ENCODE assay signal across 20 mouse cellular contexts in the genomic region with DNA sequence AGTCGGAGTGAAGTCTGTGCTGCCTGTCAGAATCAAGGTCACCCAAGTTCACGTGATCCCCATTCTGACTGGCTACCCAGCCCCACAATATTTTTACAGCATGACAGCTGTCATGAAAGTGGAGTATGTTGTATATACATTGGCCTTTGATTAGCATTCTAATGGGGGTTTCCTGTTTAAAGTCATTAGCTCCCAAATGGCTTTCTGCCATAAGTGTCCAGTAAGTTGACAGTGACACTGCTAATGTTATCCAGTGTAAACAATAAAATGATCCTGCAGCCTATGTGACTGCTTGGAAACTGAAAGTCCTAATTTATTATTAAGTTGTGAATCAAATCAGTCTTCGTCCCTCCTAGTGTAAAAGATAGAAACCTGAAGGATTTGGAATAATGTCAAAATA. TPM values are rescaled to one million over a fixed set of nuclear protein-coding genes. Genes with fewer than 3 reads are reported as not detected.
"Had no signal": no experiment of that assay in that cellular context is flagged by ENCODE, and none has a peak within 500 bp of the region (broad histone marks: within the 10 kb centered on the region; RNA-seq: fewer than 3 reads in every experiment).

No protein-coding gene starts in this region.

- H3K27me3 ChIP-seq: liver, embryonic 13.5 days; midbrain, embryonic 13.5 days; neural tube, embryonic 12.5 days; neural tube, embryonic 15.5 days had no signal

- DNase-seq: kidney, adult 8-10 months; kidney, postnatal 10 days; kidney, postnatal 36 days; layer of hippocampus, postnatal 36 days; liver, embryonic 13.5 days; right cerebral cortex, adult 18-20 months; right cerebral cortex, postnatal 14 days; right cerebral cortex, postnatal 4 days; thymus, adult 2 months; thymus, postnatal 14 days; thymus, postnatal 4 days had no signal

- H3K9ac ChIP-seq: liver, embryonic 13.5 days; neural tube, embryonic 12.5 days; neural tube, embryonic 15.5 days had no signal

- H3K4me3 ChIP-seq: left cerebral cortex, adult 2 months; liver, embryonic 13.5 days; megakaryocyte, embryonic 14.5 days; midbrain, embryonic 10.5 days; midbrain, embryonic 13.5 days; neural tube, embryonic 12.5 days; neural tube, embryonic 15.5 days had no signal

- H3K4me1 ChIP-seq: neural tube, embryonic 12.5 days; neural tube, embryonic 15.5 days had no signal

- ATAC-seq: intestine, postnatal 0 days; midbrain, embryonic 13.5 days had no signal

- H3K9me3 ChIP-seq: liver, embryonic 13.5 days; midbrain, embryonic 10.5 days; midbrain, embryonic 13.5 days; neural tube, embryonic 12.5 days; neural tube, embryonic 15.5 days had no signal

- H3K4me2 ChIP-seq: liver, embryonic 13.5 days; midbrain, embryonic 13.5 days; neural tube, embryonic 12.5 days; neural tube, embryonic 15.5 days had no signal

- H3K36me3 ChIP-seq: liver, embryonic 13.5 days; midbrain, embryonic 10.5 days; midbrain, embryonic 13.5 days; neural tube, embryonic 12.5 days; neural tube, embryonic 15.5 days had no signal

- H3K27ac ChIP-seq: left cerebral cortex, adult 2 months; liver, embryonic 13.5 days; midbrain, embryonic 13.5 days; neural tube, embryonic 12.5 days; neural tube, embryonic 15.5 days; stomach, postnatal 0 days had no signal

RNA-seq across cellular contexts. Expression of gene Dleu7, which starts 33.2 kb away (rescaled TPM):
- total RNA-seq: liver, adult 2 months had no signal
